Mouse (Mus musculus): Measurements from ENCODE around the gene Polr3g. TPM values are rescaled to one million over a fixed set of nuclear protein-coding genes. Genes with fewer than 3 reads are reported as not detected.
"Not testable (repeated sequence)": the region's sequence is repeated elsewhere in the genome, so short reads cannot be mapped to it uniquely, and the experiment has no call there.

Polr3g gene
- total RNA-seq, 2 experiments from 2014 or later, result 1.9 to 2.5 TPM

- no peak for DNase-seq (ENCODE audit: low spot score)
- intact Hi-C loops (cut with DNase I), result no loop called here
Observed at GRCm38 (mm10) chr13:81691606-81692005, 19.2 kb downstream of the Polr3g start.

DNA sequence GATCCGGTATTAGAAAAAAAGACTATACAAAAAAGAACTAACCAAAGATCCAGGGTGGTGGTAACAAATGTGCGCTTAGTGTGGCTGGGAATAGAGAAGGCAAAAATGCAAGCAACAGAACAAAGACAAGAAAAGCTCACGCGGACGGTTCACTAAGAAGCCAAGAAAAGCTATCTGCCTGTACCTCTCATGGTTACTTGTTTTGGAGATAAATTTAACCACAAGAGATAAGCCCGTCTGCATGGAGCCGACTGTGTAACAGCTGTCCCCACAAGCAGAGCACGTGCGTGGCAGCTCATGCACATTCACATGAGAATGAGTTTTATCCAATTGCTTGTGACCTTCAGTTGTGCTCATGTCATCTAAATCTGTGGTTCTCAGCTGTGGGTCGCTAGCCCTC, 20.3 kb downstream of the Polr3g start:
- no peak for DNase-seq (ENCODE audit: low spot score)
- intact Hi-C loops (cut with DNase I), result no loop called here

GRCm38 (mm10) chr13:81689587-81689986, 21.2 kb downstream of the Polr3g start:
- DNase-seq (ENCODE audit: low spot score), result no peak
- intact Hi-C loops (cut with DNase I), result no loop called here

- no peak for DNase-seq (ENCODE audit: low spot score)
- intact Hi-C loops (cut with DNase I), result no loop called here
Observed at GRCm38 (mm10) chr13:81684884-81685283, 25.9 kb downstream of the Polr3g start.

GRCm38 (mm10) chr13:81684258-81684657, 26.6 kb downstream of the Polr3g start:
- intact Hi-C loops (cut with DNase I), result no loop called here
- no peak for DNase-seq (ENCODE audit: low spot score)

DNA sequence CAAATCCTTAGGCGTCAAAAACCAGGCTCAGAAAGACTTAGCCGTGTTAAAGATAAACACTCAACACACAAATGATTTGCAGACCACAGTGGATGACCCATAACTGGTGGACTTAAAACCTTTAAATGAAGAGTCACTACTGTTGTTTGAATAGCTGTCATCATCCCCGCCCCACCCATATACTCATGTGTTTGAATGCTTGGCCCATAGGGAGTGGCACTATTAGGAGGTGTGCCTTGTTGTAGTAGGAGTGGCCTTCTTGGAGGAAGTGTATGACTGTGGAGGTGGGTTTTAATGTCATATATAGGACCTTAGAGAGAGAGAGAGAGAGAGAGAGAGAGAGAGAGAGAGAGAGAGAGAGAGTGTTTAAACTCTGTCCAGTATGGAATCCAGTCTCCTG, 27.7 kb downstream of the Polr3g start:
- no peak for DNase-seq (ENCODE audit: low spot score)
- intact Hi-C loops (cut with DNase I), result no loop called here

GRCm38 (mm10) chr13:81675333-81675732, 35.5 kb downstream of the Polr3g start:
- DNase-seq (ENCODE audit: low spot score), result no peak
- intact Hi-C loops (cut with DNase I), result no loop called here

DNA sequence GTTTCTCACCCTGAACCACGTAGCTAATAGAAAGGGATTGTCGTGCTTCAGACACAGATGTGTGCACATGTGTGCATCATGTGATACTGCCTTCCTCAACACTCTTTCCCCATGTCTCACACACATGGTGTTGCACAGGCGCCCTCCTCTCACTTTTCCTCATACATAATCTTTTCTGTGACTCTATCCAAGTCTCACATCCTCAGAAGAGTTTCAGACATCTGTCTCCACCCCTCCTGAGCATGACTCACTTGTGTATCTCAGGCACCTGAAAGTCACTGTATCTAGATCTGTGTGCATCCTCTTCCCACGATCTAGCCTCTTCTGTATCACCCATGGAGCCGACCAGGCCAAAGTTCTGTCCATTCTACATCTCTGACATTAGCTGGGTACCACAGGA, 43.1 kb downstream of the Polr3g start:
- intact Hi-C loops (cut with DNase I), result no loop called here
- no peak for DNase-seq (ENCODE audit: low spot score)

GRCm38 (mm10) chr13:81664331-81664698, 46.5 kb downstream of the Polr3g start:
- no peak for DNase-seq (ENCODE audit: low spot score)
- intact Hi-C loops (cut with DNase I), result no loop called here

GRCm38 (mm10) chr13:81663566-81664330, 47.1 kb downstream of the Polr3g start:
- intact Hi-C loops (cut with DNase I), result no loop called here
- DNase-seq (ENCODE audit: low spot score), result no peak

GRCm38 (mm10) chr13:81658053-81658752, 52.6 kb downstream of the Polr3g start:
- intact Hi-C loops (cut with DNase I), result loop anchor here (2.0 to 10.0 kb wide), 4 partner anchors 51 to 773 kb away; partner anchors contain the start of genes Arrdc3 and Cetn3
- DNase-seq (ENCODE audit: low spot score), result no peak

DNA sequence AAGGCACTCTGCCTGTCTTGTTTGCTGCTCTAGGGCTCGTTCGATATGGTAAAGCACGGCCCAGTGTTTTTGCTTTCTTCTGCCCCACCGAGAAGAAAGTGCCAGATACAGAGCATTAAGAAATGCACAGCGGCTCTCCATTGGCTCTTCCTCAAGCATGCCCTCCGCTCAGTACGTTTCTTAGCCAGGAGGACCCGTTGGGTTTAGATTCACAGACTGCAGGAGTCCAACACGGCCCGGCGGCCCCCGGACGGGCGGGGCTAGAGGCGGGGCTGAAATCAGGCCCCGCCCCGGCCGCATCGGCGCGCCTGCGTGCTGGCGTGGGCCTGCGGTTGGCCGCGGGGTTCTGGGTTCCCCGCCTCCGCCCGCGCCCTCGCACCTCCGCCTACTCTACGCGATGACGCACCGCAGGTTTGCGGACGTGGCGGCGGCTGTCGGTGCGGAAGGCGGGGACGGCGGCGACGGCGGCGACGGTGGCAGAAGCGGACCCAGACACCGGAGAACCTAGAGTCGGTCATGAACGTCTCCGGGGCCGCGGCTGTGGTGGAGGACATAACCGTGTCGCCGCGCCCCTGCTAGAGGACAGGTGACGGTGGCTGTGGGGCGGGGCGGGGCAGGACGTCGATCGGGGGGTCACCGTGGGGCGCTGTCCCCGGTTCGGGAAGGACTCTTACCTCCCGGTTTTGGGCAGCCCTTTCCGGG, 53.3 kb downstream of the Polr3g start, which contains the start of gene Lysmd3:
Gene Lysmd3, plus strand, starts transcription at position 313 of the 702 bp plus-strand sequence.
- intact Hi-C loops (cut with DNase I), result loop anchor here (2.0 to 10.0 kb wide), 4 partner anchors 51 to 773 kb away; partner anchors contain the start of genes Arrdc3 and Cetn3

GRCm38 (mm10) chr13:81657008-81657350, 53.8 kb downstream of the Polr3g start:
- DNase-seq (ENCODE audit: low spot score), result no peak
- intact Hi-C loops (cut with DNase I), result loop anchor here (5.0 to 10.0 kb wide), 3 partner anchors 105 to 772 kb away; partner anchors contain the start of genes Arrdc3 and Cetn3

More for the DNA sequence above, 53.3 kb downstream of the Polr3g start, which contains the start of gene Lysmd3:
- peak; percentile 85 for DNase-seq (ENCODE audit: low spot score)

DNA sequence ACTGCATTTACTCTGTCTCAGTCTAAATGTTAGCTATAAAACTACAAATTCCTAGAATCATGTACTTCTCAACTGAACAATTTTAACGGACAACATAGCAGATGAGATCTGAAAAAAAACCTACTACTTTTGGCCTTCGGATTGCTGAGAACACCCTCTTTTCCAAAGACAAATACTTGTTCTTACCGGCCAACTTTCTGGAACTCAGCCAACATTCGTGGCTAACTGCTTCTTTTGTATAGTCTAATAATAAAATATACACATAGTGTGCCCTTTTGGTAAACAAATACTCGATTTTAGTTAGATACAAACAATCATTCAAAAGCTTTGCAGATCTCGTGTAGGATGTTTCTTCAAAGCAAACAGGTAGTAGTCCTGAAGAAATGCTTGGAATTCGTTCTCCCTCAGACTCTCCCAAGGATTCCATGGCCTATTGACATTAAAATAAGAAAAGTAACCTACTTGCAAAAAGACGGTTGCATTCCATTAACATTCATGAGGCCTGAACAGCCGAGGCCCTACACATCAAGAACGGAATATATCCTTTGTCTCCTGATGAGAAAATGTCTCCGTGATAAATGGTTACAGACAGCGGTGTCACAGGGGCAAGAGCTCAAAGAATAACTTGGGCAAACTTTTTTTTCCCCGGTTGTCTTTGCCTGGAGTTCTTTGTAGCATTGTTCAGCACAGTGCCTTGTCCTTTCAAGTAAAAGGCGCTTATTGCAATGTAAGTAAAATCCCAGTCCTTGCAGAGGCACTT, 54.5 kb downstream of the Polr3g start:
- intact Hi-C loops (cut with DNase I), result loop anchor here (5.0 to 10.0 kb wide), 3 partner anchors 106 to 771 kb away; partner anchors contain the start of genes Arrdc3 and Cetn3

GRCm38 (mm10) chr13:81650382-81650781, 60.4 kb downstream of the Polr3g start:
- DNase-seq (ENCODE audit: low spot score), result not testable (repeated sequence)
- intact Hi-C loops (cut with DNase I), result loop anchor here (10.0 kb wide), 1 partner anchor 766 kb away; the partner anchor contains the start of gene Arrdc3

More for the DNA sequence above, 54.5 kb downstream of the Polr3g start:
- no peak for DNase-seq (ENCODE audit: low spot score)

- intact Hi-C loops (cut with DNase I), result no loop called here
- DNase-seq (ENCODE audit: low spot score), result no peak
Observed at GRCm38 (mm10) chr13:81646348-81646747, 64.5 kb downstream of the Polr3g start.

- DNase-seq (ENCODE audit: low spot score), result no peak
- intact Hi-C loops (cut with DNase I), result no loop called here
Observed at GRCm38 (mm10) chr13:81644047-81644565, 66.7 kb downstream of the Polr3g start.

DNA sequence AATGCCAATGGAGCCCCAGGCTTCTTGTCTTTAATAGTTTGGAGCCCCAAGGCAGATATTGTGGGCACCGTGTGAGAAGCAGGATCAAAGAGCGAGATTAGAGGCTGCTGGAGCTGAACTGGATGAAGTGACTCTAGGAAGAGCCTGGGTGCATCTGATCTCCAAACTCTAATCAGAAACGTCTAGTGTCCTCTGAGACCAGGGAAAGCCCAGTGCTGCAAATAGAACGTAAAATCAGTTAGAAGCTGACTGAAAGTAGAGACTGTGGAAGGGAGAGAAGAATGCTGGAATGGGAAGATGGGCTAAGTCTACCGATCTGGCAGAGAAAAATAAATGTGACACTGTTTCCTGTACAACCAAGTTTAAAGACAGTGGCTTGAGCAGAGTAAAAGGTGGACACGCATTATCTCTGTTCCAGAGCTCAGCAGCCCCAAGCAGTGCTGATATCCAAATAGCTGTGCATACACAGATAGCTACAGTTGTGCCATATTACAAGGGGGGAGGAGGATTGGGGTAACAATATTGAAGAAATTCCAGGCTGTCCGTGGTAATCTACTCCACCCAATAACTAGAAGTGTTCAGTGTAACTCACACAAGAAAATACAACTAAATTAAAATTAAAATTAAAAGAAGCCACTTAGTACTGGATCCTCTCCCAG, 68.2 kb downstream of the Polr3g start:
- intact Hi-C loops (cut with DNase I), result no loop called here
- no peak for DNase-seq (ENCODE audit: low spot score)
